Mouse (Mus musculus) layer of hippocampus, postnatal 14 days (tissue): ENCODE results near the gene Maz. TPM values are rescaled to one million over a fixed set of nuclear protein-coding genes. Genes with fewer than 3 reads are reported as not detected.

ENCODE experiments used
- microRNA-seq, 2 experiments: library from miRNA; unstranded; fragments of <30 nt; microRNA quantifications; one replicate each; pipeline ENCODE4 v1.2.0; 2021
- total RNA-seq, 2 experiments: library from RNA; stranded (reverse); gene quantifications; 2 replicates each; pipeline ENCODE4 v1.2.3; 2021

The Maz gene
- total RNA-seq, 2 experiments from 2014 or later, result 270 to 285 TPM

Small RNA genes within 50 kb of the gene (microRNA-seq; reads per million reads assigned to microRNA genes)
- gene Gm44343, result 0 reads per million in 2 experiments

Other genes with a start within 250 kb of the Maz start
- under 1 TPM; 0.53 to 0.57 TPM for gene Tbx6, start 245.6 kb downstream of the Maz start, total RNA-seq
- 10 to 100 TPM; 49.0 to 51.8 TPM for gene Ppp4c, start 234.5 kb downstream of the Maz start, total RNA-seq
- 100 to 1,000 TPM; 109 to 112 TPM for gene Fam57b, start 229.4 kb downstream of the Maz start, total RNA-seq
- gene 4930451I11Rik, start 195.4 kb downstream of the Maz start, total RNA-seq, result not detected
- gene Doc2a, start 179.6 kb downstream of the Maz start, total RNA-seq, result 10 to 100 TPM; 22.8 to 25.8 TPM
- 10 to 100 TPM; 27.6 to 34.7 TPM for gene Hirip3, start 165.1 kb downstream of the Maz start, total RNA-seq
- gene Ino80e, start 164.7 kb downstream of the Maz start, total RNA-seq, result 10 to 100 TPM; 46.1 to 50.1 TPM
- 100 to 1,000 TPM; 141 to 147 TPM for gene Taok2, start 142.3 kb downstream of the Maz start, total RNA-seq
- 10 to 100 TPM; 25.2 to 27.5 TPM for gene Tmem219, start 104.1 kb downstream of the Maz start, total RNA-seq
- gene Kctd13, start 98.2 kb downstream of the Maz start, total RNA-seq, result 100 to 1,000 TPM; 140 to 145 TPM
- gene Asphd1, start 77.5 kb downstream of the Maz start, total RNA-seq, result 10 to 100 TPM; 35.2 to 38.6 TPM
- gene Sez6l2, start 76.5 kb downstream of the Maz start, total RNA-seq, result 100 to 1,000 TPM; 316 to 335 TPM
- gene Cdipt, start 51.1 kb downstream of the Maz start, total RNA-seq, result 100 to 1,000 TPM; 159 to 165 TPM
- gene Cdiptos, start 50.9 kb downstream of the Maz start, total RNA-seq, result under 1 TPM; 0.30 to 0.79 TPM
- 1 to 10 TPM; 5.8 to 6.3 TPM for gene Mvp, start 12.4 kb downstream of the Maz start, total RNA-seq
- gene Pagr1b, start 10.6 kb downstream of the Maz start, total RNA-seq, result 1 to 10 TPM in 1 of 2 experiments, not detected in 1; 2.0 TPM
- 10 to 100 TPM; 21.2 to 27.3 TPM for gene Pagr1a, start 9.7 kb downstream of the Maz start, total RNA-seq
- gene Gm42742, start 5.9 kb downstream of the Maz start, total RNA-seq, result 10 to 100 TPM; 34.0 to 35.5 TPM
- gene Prrt2, start 5.8 kb downstream of the Maz start, total RNA-seq, result 100 to 1,000 TPM; 184 to 201 TPM
- gene Kif22, start 15.4 kb upstream of the Maz start, total RNA-seq, result 10 to 100 TPM; 11.1 to 15.3 TPM
- not detected for gene Zg16, start 60.3 kb upstream of the Maz start, total RNA-seq
- 1 to 10 TPM; 1.1 to 2.7 TPM for gene AI467606, start 64.3 kb upstream of the Maz start, total RNA-seq
- under 1 TPM; 0.19 to 0.76 TPM for gene Qprt, start 95.2 kb upstream of the Maz start, total RNA-seq
- under 1 TPM; 0.65 to 0.95 TPM for gene Spn, start 110.8 kb upstream of the Maz start, total RNA-seq
- 10 to 100 TPM; 75.1 to 77.0 TPM for gene Cd2bp2, start 169.0 kb upstream of the Maz start, total RNA-seq
- 10 to 100 TPM; 93.6 to 97.3 TPM for gene Tbc1d10b, start 181.4 kb upstream of the Maz start, total RNA-seq
- gene Mylpf, start 181.9 kb upstream of the Maz start, total RNA-seq, result 1 to 10 TPM; 1.0 to 1.5 TPM
- gene Zfp553, start 206.0 kb upstream of the Maz start, total RNA-seq, result 10 to 100 TPM; 17.8 to 18.1 TPM
- 1 to 10 TPM; 6.9 to 8.6 TPM for gene Sept1, start 206.1 kb upstream of the Maz start, total RNA-seq
- gene Zfp771, start 217.2 kb upstream of the Maz start, total RNA-seq, result 10 to 100 TPM; 55.5 to 57.2 TPM
- 10 to 100 TPM; 27.9 to 31.1 TPM for gene Dctpp1, start 233.7 kb upstream of the Maz start, total RNA-seq
- gene Sephs2, start 247.0 kb upstream of the Maz start, total RNA-seq, result 10 to 100 TPM; 47.4 to 50.6 TPM